Mouse (Mus musculus) urinary bladder, adult 2 months (tissue): ENCODE results near the gene Nkd1. TPM values are rescaled to one million over a fixed set of nuclear protein-coding genes. Genes with fewer than 3 reads are reported as not detected.

Experiments
- DNase-seq: peaks from one replicate; pipeline ENCODE4 v3.0.0; 2022; ENCODE audit warnings: low spot score
- polyA plus RNA-seq: library from polyadenylated mRNA; depleted of rRNA; stranded (reverse); fragments of >200 nt; gene quantifications from 2 replicates; pipeline ENCODE4 v1.2.3, GENCODE M21; 2012

Gene Nkd1
- polyA plus RNA-seq, 1 experiment: 65.2 TPM

DNA sequence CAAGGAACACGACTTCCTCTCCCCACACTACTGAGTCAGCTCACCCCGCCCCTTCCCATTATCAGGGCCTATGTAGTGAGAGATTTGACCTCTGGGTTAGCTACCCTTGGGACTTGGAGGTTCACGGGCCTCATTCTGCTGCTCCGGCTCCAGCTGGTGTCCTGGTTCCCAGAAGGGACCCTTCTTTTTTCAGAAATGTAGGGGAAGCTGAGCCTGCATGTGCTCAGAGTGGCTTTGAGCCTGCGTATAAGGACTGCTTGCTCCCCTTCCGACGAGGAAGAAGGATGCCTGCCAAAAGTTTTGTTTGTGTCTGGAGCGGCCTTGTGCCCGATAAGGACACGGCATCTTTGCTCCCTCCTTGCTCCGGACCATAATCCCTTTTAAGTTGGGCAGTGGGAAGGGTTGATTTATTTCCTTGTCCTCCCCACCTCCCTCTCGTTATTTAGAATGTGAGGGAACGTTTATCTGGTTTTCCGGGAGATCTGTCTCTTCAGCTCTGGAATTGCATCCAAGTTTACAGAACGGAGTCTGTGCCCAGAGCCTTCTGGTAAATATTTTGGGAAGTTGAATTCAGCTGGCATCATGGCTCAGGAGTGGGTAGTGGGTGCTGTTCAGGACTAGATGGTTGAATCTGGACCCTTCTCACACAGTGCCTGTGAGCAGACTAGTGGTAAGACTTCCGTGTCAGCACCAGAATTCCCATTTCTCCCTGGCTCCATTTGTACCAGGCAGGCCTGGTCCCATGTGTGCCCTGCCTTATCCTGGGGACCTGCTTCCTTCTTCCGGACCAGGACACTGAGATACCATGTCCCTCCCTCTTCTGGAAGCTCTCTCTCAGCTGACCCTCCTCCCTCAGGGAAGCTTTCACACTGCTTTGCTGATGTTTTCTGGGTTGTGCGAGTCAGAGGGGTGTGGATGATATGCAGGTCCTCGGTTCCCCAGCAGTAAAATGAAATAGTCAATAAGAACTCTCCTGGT lies 17.1 kb downstream of the Nkd1 start:
- DNase-seq: no peak

DNA sequence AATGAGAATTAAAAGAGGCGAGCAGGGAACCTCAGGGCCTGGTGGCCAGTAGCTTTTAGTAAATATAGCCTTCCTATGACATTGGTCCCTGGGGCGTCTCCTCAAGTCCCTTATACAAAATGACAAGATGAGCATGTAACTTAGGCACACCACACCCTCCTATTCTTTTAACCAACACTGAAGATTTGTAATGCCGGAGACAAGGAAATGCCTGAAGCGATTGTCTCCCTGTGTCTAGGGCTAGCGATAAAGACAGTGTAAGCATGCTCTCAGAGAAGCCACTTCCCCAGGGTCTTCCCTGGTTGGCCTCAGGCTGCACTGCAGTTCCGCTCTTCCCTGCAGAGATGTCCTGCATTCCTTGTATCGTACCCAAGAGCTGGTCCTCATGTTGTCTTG lies 17.8 kb downstream of the Nkd1 start:
- DNase-seq: no peak

DNA sequence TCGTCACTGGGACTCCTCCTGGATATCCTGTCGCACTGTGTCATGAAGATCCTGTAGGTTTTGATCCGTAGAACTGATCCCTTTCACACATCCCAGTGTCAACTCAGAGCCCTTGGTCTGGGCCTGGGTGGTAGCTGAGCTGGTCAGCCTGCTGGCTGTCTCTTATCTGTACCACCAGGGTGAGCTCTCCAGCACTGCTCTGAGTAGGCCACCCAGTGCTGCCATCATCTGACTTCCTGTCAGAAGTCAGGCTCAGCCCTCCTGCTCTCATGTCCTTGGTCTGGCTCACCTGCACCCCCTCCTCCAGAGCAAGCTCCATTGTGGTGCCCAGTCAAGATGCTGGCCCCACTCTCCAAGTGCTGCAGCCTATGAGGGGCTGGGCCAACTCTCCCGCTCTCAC lies 18.8 kb downstream of the Nkd1 start:
- DNase-seq: no peak

DNA sequence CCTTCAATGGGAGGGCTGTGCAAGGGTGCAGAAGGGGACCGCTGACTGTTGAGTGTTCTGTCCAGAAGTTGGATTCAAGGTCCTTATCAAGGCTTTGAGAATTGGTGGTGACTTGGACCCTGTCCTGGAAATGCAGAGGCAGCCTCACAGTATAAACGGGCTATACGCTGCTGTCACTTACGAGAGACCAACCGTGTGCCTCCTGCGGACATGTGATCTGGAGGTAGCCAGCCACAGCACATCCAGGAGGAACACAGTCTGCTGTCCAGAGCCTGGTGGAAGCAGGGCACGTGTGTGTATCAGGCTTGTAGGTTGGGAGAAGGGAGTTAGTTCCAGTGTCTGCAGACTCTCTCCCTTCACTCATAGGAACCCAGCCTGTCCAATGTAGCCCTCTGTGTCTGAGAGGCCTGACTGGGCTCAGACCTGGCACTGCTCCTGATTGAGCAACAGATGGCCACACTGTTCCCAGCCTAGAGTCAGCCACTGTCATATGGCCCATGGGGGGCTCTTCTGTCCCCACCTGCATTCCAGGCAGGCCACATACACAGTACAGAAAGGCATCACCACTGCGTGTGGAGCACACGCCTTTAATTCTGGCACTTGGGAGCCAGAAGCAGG lies 21.6 kb downstream of the Nkd1 start:
- no peak for DNase-seq

DNA sequence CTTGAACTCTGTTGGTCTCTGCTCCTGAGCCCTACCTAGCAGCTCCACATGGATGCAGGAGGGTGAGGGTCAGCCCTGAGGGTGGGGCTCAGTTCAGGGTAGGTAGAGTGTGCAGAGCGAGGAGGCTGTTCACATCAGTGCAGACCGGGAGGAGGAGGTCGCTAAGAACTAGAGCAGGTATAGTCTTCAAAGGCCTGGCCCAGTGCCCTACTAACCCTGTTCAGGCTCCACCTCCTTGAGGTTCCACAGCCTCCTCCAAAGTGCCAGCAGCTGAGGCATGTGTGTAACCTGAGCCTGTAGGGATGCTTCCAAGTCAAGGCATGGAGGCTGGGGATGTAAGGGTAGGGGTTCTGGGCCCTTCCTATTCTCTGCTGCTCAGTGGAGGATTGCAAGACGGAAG lies 23.5 kb downstream of the Nkd1 start:
- no peak for DNase-seq

DNA sequence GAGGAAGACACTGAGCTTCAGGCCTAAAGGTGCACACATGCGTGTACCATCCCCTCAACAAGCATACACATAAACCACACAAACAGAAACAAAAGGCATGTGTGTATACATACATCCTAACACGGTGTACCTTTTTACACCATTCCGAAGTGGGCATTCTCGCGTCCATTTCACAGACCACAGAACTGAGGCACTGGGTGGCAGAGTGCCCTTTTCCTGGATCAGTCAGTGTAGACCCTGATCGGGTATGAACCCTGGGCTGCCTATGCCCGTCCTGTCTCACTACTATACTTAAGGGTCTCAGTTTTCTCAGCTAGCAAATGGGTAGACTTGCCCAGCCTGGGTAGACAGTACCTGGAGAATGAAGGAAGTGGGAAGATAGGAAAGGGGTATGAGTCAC lies 24.3 kb downstream of the Nkd1 start:
- no peak for DNase-seq

DNA sequence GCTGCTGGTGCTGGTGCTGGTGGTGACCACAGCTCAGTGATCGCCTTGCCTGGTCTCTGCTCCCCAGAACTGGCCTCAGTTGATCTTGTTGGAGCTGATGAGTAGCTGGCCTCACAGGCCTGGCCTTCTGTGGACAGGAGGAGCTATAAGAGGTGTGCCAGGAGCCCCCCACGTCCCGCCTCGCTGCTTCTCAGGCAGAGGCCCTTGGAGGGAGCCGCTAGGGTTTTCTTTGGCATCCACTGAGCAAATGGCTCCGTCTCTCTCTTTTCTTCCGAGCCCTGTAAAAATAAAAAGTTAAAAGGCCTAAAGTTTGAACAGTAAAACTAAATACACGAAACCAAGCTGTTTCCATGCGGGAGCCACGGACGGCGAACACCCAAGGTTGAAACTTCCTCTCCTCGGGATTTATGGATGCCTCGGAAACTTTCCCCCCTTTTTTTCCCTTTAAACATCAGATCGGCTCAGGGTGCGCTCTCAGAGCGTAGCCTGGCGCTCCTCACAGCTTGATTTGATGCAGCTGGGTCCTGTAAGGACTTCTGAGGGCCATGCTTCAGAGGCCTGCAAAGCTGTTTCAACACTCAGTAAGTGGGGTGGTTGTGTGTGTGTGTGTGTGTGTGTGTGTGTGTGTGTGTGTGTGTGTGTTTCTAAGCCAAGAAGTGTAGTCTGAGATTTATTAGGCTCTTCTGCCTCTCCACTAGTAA lies 25.0 kb downstream of the Nkd1 start:
- no peak for DNase-seq

DNA sequence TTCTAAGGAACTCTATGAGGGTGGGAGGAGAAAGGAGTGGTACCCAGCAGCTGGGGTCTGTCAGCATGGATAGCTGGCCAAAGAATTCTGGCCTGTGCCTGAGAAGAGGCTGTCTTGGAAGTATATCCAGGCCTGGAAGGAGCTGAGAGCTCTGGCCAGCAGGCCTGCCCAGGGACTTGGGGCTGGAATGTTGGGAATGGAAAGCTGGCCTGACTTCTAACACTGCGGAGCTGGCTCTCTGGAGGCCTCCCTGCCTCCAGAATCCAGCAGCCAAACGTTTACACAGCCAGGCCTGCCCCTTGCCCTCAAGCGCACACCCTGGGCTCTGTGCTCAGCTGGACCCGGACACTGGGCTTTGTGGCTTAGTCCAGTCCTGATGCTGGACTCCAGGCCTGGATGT lies 34.5 kb downstream of the Nkd1 start:
- DNase-seq: no peak

DNA sequence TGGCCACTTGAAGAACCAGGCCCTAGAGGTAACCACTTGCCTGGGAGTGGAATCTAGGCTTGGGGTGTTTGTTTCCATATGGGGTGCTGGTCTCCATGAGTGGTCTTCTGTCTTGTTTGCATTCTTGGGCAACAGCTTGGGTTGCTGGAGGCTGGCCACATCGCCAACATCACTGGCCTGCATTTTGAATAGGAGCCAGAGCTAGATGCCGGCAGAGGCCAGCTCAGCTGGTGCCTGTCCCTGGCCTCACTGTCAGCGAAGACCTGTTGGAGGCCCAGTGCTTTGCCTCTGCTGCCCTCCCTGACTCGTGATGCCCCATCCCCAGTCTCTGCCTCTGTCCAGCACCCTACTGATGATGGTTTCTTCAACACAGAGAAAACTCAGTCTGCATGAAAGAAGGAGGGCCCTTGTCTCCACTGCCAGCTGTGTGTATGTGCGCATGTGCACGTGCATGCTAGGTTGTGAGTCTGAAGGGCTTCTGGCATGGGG lies 38.9 kb downstream of the Nkd1 start:
- DNase-seq: no peak

DNA sequence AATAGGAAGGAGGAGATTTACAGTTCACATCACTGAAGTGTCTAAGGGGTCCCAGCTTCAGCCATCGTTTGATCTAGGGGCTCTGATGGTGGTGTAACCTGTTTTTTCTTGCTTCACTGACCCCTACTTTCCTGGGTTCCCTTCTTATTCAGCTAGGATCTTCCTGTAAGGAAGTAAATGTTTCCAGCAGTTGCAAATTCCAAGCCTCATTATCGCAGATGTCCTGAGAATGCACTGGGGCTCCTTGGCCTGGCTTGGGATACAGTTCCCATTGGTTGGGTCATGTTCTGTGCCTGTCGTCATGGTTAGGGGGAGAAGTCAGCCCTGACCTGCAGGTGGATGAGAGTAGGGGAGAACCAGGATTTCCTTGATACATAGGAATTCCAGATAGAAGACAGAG lies 40.2 kb downstream of the Nkd1 start:
- no peak for DNase-seq

DNA sequence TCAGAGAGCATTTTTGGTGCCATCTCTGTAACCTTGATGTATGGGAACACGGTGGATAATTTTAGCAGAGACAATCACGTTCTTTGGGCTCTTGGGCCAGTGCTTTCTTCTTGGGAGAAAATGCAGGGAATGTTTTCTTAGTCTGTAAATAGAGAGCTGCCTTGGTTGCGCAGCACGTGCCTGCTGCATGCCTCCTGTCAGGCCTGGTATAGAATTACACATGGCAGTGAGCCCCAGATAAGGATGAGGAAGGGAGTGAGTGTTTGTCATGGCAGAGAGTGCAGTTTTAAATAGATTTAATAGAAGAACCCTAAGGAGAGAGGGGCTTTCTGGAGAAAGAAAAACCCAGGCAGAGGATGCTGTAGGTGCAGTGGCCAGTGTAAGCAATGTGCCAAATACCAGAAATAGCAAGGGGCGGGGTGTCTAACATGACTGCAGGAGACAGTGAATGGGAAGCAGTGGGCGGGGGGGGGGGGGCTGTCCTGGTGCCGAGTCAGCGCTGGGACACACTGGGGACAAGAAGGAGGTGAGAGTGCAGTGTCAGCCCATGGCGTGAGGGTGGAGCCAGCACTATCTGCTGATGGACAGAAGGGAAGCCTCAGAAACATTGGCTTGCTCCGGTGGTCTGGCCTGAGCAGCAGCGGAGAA lies 43.2 kb downstream of the Nkd1 start:
- DNase-seq: no peak

DNA sequence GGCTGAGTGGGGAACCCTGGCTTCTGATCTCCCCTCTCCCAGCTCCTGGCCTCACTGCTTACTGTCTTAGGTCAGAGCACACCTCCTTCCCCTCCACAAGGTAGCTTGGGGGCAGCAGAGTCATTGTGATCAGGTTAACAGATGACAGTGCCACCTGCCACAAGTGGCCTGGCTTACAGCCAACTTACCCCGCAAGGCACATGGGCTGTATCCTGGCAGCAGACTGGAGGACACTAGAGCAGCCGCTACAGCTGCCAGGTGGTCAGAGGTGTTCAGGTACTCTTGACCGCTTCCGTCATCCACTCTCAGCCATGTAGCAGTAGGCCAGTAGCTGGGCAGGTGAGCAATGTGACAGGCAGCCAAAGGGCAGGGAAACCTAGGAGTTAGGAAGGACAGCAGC lies 45.0 kb downstream of the Nkd1 start:
- DNase-seq: no peak

DNA sequence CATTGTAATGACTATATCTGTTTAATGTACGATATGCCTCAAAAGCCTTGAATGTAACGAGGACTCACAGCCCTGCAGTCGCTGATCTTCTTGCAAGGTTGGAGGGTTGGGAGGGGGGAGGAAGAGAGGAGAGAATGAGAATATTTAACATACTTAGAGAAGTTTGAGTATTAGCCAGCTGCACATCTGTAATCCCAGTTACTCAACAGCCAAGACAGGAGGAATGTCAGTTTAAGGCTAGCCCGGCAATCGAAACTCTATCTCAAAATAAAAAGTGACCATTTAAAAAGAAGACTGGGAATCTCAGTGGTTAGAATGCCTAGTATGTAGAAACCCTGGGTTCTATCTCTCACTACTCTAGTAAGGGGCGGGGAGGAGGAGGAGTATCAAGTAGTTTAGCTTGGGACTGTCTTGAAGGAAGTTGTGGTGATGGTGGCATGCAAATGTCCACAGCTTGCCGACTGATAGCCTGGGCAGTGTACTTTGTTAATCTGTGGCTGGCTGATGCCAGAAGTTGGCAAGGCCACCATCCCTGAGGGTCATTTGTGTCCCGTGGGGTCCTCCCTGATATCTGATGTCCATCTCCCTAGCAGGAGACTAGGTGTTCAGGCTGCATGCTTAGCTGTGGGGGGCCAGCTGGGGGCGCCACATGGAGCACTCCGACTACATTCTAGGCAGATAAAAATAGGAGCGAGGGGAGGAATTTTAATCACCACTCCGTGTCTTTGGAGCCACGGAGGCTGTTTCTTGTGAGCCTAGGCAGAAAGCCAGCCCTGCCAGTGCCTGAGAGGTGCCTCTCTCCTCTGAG lies 46.4 kb downstream of the Nkd1 start:
- no peak for DNase-seq

DNA sequence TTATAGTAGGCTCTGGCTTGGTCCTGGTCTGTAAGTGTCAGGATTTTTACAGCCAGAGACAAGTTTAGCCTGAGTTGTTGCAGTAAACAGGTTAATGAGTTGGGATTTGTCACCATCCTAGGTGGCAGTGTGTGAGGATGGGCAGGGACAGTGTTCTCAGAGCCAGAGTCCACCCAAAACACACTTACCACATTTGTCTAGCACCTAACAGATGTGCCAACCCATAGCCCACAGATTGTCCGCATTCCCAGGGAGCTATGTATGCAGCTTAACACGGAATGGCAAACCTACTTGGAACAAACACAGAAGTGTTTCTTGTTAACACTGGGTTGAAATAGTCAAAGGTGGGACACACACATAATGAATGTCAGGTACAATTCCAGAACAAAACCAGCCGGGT lies 47.1 kb downstream of the Nkd1 start:
- no peak for DNase-seq

DNA sequence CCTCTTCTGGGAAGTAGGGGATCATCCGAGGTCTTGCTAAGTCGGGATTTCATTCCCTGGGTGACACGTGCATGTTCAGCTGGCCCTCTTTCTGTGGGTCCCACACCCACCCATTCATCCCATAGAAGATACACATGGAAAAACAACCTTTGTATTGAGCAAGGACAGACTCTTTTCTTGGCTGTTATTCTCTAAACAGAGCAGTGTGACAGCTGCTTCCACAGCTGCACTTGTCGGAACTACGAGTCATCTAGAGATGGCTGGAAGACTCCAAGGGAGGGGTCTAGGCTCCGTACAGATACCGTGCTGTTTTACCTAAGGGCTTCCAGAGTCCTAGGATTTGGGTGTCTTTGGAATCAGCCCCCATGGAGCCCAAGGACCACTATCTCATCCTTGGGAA lies 48.2 kb downstream of the Nkd1 start:
- no peak for DNase-seq

DNA sequence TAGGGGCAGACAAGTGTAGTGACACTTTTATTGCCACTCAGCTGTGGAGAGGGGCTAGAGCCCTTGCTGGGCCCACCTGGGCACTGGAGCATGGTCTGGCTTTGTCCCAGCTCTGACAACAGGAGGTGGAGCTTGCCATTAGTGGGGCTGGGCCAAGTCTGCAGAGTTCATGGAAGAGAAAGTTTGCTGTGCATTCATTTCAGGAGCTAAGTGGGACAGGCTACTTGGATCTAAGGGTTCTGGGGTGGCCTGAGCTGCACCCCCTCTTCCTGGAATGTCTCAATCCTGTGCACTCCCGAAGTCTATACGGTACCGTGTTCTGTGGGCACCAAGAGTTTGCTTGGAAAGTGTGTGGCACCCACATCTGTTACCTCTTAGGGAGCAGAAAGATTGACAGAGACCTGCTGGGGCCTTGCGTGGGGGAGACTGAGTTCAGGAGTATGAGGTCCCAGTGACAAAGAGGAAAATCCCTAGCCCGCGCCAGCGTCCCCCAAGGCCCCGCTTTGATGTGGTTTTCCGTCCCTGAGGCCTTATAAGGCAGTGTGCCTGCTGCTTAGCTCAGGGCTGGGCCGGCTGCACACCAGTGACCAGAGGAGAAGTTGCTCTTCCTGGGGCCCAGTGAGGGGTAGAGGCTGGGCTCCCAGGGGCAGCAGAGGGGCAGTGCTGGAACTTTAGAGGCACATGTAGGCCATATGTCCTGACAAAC lies 49.3 kb downstream of the Nkd1 start:
- no peak for DNase-seq

DNA sequence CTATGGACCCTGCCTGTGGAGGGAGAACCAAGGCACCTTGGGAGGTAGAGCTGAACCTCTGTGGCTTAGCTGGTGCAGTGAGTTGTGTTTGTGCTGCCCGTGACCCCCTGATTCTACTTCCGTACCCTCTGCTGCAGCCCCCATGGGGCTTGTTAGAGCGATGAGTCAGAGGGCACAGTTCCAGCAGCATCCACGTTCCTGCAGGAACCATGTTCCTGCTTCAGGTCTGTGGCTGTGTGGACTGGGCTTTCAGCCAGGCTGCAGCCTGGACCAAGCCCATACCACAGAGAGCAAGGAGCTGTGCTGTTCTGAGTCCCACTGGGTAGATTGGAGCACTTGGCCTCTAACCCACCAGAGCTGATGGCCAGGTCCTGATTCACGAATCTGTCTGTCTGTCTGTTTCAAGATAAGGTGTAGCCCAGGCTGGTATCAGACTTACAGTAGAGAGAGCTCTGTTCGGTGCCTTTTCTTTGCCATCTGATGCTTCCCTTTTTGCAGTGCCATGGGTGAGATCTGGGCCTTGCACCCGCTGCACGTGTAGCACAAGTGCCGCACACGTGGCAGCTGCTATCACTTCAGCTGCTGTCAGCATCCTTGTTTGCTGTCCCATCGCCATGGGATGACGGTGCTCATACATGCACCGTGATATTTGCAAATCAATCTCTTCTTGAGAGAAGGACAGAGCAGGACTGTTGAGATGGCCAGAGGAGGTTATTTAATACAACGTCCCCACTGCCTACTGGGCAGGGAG lies 50.5 kb downstream of the Nkd1 start:
- no peak for DNase-seq

DNA sequence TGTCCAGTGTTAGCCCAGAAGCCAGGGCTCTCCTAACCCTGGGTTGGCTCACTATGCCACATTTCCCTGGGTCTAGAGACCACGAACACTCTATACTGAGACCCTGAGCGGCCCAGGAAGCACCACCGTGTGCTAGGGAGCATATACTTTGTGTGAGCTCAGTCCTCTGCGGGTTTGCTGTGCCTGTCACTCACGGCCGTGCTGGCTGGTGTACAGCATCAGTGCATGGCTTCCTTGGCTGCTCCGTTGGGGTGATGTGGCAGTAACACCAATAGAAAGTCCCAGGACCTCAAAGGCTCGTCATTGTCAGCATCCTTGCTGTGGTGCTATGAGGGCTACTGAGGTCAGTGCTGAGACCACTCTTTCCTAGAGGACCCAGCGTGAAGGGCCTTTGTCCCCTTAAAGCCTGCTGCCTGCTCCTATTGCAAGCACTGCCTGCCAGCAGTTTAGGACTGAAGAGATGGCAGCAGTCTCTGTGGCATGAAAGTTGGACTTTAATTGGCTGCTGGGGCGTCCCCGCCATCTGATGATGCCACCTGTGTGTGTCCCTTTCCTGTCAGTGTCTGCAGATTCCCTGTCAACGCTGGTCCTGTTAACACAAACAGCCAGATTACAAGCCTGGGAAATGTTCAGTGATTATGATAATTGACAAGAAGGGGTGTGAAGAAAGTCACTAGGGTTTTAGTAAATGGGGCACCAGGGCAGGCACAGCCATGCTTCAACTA lies 51.2 kb downstream of the Nkd1 start:
- DNase-seq: no peak
